Mouse (Mus musculus): ENCODE measurements at regions not wholly inside any gene's neighbourhood (a gene's known extent, or its start where the extent isn't known, plus 50 kb on each side); places are given as distances from the start of the nearest gene placed in this dataset.

DNA sequence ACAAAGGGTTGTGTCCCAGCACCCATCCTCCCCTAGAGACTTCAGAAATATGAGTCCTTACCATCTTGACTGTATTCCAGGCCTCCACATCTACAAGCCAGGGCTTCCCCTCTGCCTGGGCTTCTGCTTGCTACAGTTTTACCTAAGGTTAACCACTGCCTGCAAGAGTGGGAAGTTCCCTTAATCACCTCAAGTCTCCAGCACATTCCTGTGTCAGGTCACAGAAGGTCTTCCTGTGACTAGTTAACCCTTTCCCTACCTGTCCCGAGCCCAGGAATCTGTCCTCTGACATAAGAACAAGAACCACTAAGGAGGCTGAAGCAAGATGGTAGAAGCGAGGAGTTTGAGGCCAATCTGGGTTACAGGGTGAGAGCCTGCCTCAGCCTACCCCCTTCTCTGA is 80.8 kb upstream of the Chd2 start:
- TF ChIP-seq CTCF (IDR thresholded peaks at IDR 0.05; ENCODE audit: borderline replicate concordance, insufficient read depth, low read length), result no peak
- TF ChIP-seq POLR2A (IDR thresholded peaks at IDR 0.05; ENCODE audit: low read depth, low read length), result no peak
- Histone ChIP-seq H3K27ac (ENCODE audit: insufficient read depth, low read length) (no peak overlapping the region), H3K4me3 (ENCODE audit: insufficient read depth, low read length) (no peak overlapping the region), H3K4me1 (ENCODE audit: control insufficient read depth, insufficient read depth, low read length) (no peaks in the 10 kb centered on the region; the same call in 1 of the 2 replicates)

DNA sequence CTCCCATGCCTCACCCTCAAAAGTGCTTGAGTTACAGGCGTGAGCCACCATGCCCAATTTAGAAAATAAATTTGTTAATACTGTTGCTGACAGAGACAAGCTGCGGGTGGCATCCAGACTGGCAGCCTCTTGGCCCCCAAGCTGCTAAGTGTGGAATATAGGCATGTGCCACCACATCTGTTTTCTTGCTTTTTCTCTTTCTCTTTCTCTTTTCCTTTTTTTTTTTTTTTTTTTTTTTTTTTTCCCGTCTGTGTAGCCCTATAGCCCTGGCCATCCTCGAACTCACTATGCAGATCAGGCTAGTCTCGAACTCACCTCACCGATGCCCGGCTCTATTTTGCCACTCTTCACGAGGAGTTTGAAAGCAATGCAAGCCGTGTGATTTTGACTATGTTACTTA is 78.7 kb upstream of the Chd2 start:
- H3K27ac ChIP-seq (ENCODE audit: insufficient read depth, low read length), result no peak overlapping the region
- no peak for TF ChIP-seq POLR2A (IDR thresholded peaks at IDR 0.05; ENCODE audit: low read depth, low read length)
- TF ChIP-seq CTCF (IDR thresholded peaks at IDR 0.05; ENCODE audit: borderline replicate concordance, insufficient read depth, low read length), result no peak
- peaks cover 6% of the 10 kb centered on the region for H3K4me1 ChIP-seq (ENCODE audit: control insufficient read depth, insufficient read depth, low read length)
- H3K4me3 ChIP-seq (ENCODE audit: insufficient read depth, low read length), result no peak overlapping the region

DNA sequence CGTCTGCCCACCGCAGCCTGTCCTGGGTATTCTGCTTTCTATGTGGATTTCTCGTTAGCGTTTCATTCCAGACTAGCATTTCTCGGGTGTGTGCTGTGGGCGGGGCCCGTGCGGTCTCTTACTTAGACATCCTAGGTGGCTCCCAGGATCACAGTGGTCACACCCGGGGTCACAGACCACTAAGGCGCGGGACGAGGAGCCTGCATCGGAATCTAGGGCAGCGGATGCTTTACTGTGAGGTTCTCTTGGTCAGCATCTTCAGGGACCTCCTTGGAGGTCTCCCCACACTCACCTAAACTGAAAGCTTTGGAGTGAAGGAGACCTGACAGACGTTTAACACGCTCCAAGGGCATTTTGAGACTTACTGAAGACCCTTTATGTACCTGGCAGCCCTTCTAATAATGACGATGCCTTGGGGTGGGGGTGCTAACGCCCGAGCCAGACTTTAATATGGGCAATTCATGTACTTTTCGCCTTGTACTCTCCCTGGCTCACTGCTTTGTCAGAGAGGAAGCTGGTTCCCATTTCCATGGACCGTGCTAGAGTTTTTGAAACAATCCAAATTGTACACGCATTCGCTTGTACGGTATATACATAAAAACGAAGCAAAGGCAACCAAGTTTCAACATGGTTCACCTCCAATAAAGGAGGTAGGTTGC is 77.3 kb upstream of the Chd2 start:
- no peak for TF ChIP-seq CTCF (IDR thresholded peaks at IDR 0.05; ENCODE audit: borderline replicate concordance, insufficient read depth, low read length)
- peak; percentile 45 for TF ChIP-seq POLR2A (IDR thresholded peaks at IDR 0.05; ENCODE audit: low read depth, low read length)
- Histone ChIP-seq H3K4me1 (ENCODE audit: control insufficient read depth, insufficient read depth, low read length) (peaks cover 6% of the 10 kb centered on the region), H3K4me3 (ENCODE audit: insufficient read depth, low read length) (peak overlapping the region; percentile 70), H3K27ac (ENCODE audit: insufficient read depth, low read length) (peak overlapping the region; percentile 98)

DNA sequence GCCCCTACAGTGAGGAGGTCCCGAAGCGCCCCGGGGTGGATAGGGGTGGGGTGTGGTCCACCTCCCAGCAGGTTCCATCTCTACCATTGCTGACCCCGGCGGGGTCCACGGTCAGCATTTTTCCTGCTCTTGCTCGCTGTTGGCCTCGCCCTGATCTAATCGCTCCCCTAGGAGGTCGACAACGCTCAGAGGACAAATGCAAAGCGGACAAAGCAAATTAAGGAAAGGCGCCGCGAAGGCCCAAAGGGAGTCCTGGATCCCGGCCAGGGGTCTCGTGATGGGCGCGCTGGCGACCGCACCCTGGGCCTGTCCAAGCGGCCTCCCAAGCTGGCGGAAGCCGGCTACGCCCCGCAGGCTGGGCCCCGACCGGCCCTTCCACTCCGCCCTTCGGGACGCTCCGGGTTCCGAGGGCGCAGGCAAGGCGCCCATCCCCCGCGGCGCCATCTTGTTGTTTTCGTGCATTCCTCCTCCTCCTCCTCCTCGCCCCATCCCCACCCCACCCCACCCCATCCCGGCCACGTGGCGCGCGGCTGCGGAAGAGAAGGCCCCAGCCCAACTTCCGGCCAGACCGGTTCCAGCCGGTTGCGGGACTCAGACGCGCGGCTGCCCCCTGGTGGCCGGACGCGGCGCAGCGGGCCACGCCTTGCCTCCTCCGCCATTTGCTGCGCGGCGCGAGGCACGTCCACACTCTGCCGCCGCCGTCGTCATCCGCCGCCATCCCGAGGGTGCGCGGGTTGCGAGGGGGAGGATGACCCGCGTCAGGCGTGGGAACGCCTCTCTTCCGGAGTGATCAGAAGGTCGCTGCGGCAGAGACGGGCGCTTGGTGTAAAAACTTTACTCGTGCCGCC is 76.5 kb upstream of the Chd2 start:
- Histone ChIP-seq H3K4me3 (ENCODE audit: insufficient read depth, low read length) (peak overlapping the region; percentile 70), H3K4me1 (ENCODE audit: control insufficient read depth, insufficient read depth, low read length) (peaks cover 9% of the 10 kb centered on the region), H3K27ac (ENCODE audit: insufficient read depth, low read length) (peak overlapping the region; percentile 100)
- peak; percentile 75 for TF ChIP-seq CTCF (IDR thresholded peaks at IDR 0.05; ENCODE audit: borderline replicate concordance, insufficient read depth, low read length)
- peak; percentile 84 for TF ChIP-seq POLR2A (IDR thresholded peaks at IDR 0.05; ENCODE audit: low read depth, low read length)

DNA sequence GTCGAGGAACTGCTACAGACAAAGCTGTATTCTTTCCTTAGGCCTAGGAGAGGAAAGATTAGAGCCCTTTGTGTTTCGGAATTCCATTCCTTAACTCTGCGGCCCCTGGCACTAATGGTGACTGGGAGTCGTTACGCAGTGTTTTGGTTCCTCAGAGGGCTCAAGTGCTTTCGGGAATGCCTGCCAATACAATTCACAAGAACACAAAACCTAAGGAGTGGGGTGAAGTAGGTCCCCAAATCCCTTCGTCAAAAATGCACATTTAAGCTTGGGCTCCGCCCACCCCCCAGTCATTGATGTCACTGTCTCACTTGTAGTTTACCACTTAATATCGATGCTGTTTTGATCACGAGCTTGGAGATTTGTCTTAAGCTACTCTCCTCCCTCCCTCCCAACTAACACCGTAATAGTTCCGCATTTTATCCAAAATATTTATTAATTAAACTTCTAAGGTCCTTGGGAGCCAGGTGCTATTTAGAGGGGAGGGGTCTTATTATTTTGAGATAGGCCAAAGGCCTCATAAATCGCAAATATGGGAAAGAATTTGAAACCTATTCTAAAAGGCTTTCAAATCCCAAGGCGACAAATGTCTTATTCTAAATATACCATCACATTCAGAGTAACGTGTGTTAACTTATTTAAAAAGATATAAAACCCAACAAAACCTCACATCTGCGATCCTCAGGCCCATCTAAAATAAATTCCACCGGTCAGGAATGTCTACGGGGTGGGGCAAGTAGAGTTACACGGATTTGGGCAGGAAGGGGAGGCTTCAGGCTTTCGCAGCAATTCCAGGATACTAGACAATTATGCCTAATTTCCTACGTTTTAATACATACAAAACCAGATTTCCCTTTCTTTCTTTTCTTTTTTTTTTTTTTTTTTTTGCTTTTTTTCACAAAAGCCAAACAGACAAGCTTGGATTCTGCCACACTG is 75.6 kb upstream of the Chd2 start:
- peak overlapping the region; percentile 39; the same call in 1 of the 2 replicates for H3K4me3 ChIP-seq (ENCODE audit: insufficient read depth, low read length)
- peaks cover 15% of the 10 kb centered on the region for H3K4me1 ChIP-seq (ENCODE audit: control insufficient read depth, insufficient read depth, low read length)

DNA sequence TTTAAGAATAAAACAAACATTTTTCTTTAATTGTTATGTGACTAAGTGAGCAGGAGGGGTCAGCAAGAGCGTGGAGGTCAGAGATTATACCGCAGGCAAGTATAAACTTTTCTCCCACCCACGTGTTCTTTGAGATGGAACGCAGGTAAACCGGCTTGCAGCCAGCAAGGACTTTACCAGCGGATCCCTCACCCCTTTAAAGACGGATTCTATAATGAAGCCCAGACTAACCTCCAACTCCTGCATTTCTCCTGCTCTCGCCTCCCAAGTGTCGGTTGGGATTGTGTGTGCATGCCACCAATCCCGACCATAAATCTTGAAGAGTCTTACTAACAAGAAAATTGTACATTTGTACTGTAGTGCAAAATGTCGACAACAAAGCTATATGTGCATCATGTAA is 74.4 kb upstream of the Chd2 start:
- peaks cover 18% of the 10 kb centered on the region for H3K4me1 ChIP-seq (ENCODE audit: control insufficient read depth, insufficient read depth, low read length)
- no peak overlapping the region for H3K4me3 ChIP-seq (ENCODE audit: insufficient read depth, low read length)
- TF ChIP-seq POLR2A (IDR thresholded peaks at IDR 0.05; ENCODE audit: low read depth, low read length) (no peak), CTCF (IDR thresholded peaks at IDR 0.05; ENCODE audit: borderline replicate concordance, insufficient read depth, low read length) (no peak)
- H3K27ac ChIP-seq (ENCODE audit: insufficient read depth, low read length), result peak overlapping the region; percentile 100

More for the DNA sequence above, 75.6 kb upstream of the Chd2 start:
- TF ChIP-seq CTCF (IDR thresholded peaks at IDR 0.05; ENCODE audit: borderline replicate concordance, insufficient read depth, low read length) (no peak), POLR2A (IDR thresholded peaks at IDR 0.05; ENCODE audit: low read depth, low read length) (peak; percentile 54; the same call in 1 of the 2 replicates)
- peak overlapping the region; percentile 100 for H3K27ac ChIP-seq (ENCODE audit: insufficient read depth, low read length)

DNA sequence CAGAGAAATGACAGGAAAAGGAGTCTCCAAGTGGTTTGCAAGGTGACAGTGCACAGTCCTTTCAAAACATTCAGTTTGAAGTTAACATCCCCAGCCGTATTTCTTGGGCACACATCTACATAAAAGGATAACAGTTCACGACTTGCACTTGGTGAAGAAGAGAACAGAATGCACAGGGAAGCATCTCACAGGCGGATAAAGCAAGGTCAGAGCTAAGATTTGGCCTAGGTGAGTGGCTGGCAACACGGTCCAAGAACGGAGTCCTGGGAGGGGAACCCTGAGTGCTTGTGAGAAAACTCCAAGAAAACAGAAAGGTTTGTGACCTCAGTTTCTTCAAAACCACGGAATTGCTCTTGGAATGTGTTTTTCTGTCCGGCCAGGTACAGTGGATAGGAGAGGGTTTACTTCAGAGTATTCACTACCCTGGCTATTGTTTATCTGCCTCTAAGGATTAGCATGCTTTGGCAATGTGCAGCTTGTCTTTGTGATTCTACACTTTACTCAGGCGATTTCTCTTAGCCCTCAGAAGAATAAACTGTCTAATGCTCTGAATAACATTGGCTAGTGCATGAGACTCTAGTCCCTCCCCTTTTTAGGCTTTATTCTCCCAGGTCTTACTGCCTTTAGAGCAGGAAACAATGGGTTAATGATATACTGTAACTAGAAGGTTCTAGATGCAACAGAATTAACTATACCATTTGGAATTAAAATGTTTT is 73.4 kb upstream of the Chd2 start:
- no peak overlapping the region for H3K4me3 ChIP-seq (ENCODE audit: insufficient read depth, low read length)
- H3K4me1 ChIP-seq (ENCODE audit: control insufficient read depth, insufficient read depth, low read length), result peaks cover 18% of the 10 kb centered on the region
- peak overlapping the region; percentile 48; the same call in 1 of the 2 replicates for H3K27ac ChIP-seq (ENCODE audit: insufficient read depth, low read length)
- no peak for TF ChIP-seq CTCF (IDR thresholded peaks at IDR 0.05; ENCODE audit: borderline replicate concordance, insufficient read depth, low read length)
- no peak for TF ChIP-seq POLR2A (IDR thresholded peaks at IDR 0.05; ENCODE audit: low read depth, low read length)

DNA sequence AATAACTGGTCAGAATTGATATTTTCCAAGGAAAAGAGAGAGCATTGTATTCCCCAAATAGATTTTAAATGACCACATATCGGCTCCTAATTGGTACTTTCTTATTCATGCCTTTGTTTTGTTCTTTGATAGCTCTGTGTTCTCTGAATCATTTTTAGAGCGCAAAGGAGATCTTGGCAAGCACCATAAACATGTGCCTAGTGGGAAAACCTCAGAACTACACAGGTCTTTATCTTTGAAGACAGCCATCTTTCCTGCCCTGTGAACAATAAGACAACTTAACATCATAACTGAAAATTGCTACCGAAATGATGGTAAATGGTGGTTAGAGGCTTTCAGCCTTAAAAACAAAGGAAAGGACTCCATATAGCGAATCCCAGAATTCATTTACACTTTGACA is 72.7 kb upstream of the Chd2 start:
- TF ChIP-seq CTCF (IDR thresholded peaks at IDR 0.05; ENCODE audit: borderline replicate concordance, insufficient read depth, low read length), result no peak
- TF ChIP-seq POLR2A (IDR thresholded peaks at IDR 0.05; ENCODE audit: low read depth, low read length), result no peak
- H3K27ac ChIP-seq (ENCODE audit: insufficient read depth, low read length), result no peak overlapping the region
- peaks cover 18% of the 10 kb centered on the region for H3K4me1 ChIP-seq (ENCODE audit: control insufficient read depth, insufficient read depth, low read length)
- no peak overlapping the region for H3K4me3 ChIP-seq (ENCODE audit: insufficient read depth, low read length)

DNA sequence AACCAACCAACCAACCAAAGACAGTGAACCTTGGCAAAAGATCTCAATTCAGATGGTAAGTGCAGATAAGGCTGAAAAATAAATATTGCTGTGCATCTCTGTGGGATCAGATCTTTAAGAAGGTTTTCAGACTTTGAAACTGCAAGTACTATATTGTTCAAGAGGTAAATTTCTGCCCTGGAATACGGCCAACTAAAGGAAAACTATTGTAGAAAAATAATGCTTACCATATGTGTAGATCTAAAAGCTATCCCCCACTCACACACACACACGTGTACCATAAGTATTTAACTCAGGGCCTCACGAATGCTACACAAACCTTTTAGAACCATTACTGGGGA is 71.1 kb upstream of the Chd2 start:
- H3K4me3 ChIP-seq (ENCODE audit: insufficient read depth, low read length), result no peak overlapping the region
- TF ChIP-seq POLR2A (IDR thresholded peaks at IDR 0.05; ENCODE audit: low read depth, low read length) (0 out of 2 replicates have a peak, but pooled peaks have one; percentile 21), CTCF (IDR thresholded peaks at IDR 0.05; ENCODE audit: borderline replicate concordance, insufficient read depth, low read length) (no peak)
- peak overlapping the region; percentile 72 for H3K27ac ChIP-seq (ENCODE audit: insufficient read depth, low read length)
- H3K4me1 ChIP-seq (ENCODE audit: control insufficient read depth, insufficient read depth, low read length), result peaks cover 18% of the 10 kb centered on the region
